Mouse (Mus musculus) skeletal muscle tissue, adult 2 months (tissue): ENCODE measurements at regions not wholly inside any gene's neighbourhood (a gene's known extent, or its start where the extent isn't known, plus 50 kb on each side); places are given as distances from the start of the nearest gene placed in this dataset.

Experiments
- DNase-seq: peaks from one replicate; pipeline ENCODE4 v3.0.0-alpha.2; 2012; ENCODE audit warnings: low read depth, low spot score

DNA sequence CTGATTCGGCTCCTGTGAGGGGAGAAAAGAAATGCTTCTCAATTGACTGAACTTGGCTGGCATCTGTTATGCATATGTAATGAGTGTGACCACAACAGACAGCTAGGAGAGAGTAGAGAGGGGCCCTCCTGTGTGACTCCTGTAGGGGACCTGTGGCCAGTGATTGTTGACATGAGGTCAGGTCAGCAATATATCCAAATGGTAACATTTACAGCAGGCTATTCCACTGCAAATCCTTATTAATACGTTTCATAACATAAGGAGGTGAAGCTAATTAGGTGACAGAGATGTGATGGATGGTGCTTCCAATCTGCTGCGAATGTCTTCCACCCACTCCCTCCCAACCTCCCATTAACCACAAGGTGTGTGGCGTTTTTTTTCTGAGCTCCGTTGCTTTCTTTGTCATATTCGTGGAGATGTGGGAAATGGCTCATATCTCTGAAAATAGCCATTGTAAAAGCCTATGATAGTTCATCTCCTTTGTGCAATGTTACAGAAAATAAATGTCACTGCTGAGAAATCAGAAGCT, 309.5 kb downstream of the Irx1 start:
- DNase-seq = no peak

- peak; percentile 81 for DNase-seq
Measured at GRCm38 (mm10) chr13:71653212-71653938, 310.1 kb downstream of the Irx1 start.

- DNase-seq = no peak
Measured at GRCm38 (mm10) chr13:71649876-71650275, 313.6 kb downstream of the Irx1 start.

DNA sequence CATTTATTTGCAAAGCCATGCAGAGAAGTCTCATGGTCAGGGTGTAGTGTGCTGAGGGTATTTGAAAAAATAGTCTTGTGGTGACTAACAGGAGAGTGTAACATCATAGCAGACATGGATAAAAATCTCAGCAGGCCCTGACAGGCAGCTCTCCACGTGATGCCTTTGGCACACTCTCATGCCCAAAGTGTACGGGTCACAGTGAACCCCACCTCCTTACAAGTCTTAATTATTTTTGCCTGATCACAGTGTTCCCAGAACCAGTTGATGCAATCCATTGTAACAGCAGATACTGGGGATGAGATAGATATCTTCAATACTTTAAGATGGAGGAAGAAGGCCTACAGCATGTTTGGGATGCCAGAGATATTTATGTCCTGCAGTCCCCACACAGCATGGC, 314.5 kb downstream of the Irx1 start:
- DNase-seq = peak; percentile 20

- DNase-seq = no peak
Measured at GRCm38 (mm10) chr13:71631447-71631846, 332.1 kb downstream of the Irx1 start.

DNA sequence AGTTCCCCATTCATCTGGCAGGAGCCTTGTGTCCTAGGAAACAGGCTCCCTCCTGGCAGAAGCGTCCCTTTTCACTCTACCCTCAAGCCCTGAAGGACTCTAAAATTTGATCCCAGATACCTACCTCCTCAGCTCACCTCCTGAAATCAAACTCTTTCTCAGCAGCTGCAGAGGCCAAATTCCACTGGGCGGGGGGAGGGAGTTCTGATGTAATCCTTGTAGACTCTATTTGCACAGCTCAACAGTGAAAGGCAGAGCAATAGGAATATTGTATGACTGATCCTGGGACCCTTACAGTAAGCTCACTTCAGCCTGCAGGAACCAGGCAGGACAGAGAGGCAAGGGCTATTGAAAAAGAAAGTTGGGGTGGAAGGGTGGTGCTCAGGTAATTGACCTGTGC, 346.3 kb downstream of the Irx1 start:
- peak; percentile 13 for DNase-seq

- DNase-seq = no peak
Measured at GRCm38 (mm10) chr13:71612393-71613179, 350.9 kb downstream of the Irx1 start.

DNA sequence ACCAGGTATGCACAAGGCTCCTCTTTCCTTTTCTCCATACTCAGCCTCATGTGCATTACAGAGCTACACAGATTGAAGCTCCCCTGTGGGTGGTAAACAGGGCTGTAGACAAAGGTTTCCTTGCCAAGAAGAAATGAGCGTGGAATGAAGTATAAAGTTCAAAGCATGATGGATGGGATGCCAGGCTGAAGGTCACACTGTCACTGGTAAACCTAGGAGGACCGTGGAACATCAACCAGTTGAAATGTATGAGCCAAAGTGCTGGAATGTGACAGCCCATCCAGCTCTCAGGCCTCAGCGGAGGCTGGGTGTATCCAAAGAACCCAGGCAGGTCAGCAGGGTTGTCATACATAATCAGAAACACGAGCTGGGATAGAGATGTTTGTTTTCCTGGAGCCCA, 381.0 kb downstream of the Irx1 start:
- DNase-seq = no peak

- DNase-seq = no peak
Measured at GRCm38 (mm10) chr13:71565895-71566294, 397.6 kb downstream of the Irx1 start.

DNA sequence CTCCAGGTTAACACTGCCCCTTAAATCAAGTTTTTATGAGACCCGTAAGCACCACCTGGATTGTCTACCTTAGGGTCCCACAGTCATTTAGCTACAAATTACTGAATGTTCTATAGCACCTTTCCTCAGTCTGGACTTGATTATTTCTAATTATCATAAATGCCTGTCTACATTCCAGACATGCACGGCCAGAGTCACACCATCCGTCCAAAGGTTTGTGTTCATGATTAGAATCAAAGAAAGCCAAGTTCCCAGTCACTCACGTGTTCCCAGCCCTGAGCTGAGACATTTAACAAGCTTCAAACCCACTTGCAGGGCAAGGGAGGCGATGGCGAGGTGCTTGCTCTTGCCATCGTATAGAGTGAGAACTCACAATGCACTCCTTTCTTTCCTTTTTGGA, 398.1 kb downstream of the Irx1 start:
- no peak for DNase-seq

GRCm38 (mm10) chr13:71558477-71559215, 404.9 kb downstream of the Irx1 start:
- no peak for DNase-seq

- DNase-seq = no peak
Measured at GRCm38 (mm10) chr13:71555471-71555870, 408.1 kb downstream of the Irx1 start.

- DNase-seq = no peak
Measured at GRCm38 (mm10) chr13:71550109-71550508, 413.4 kb downstream of the Irx1 start.

DNA sequence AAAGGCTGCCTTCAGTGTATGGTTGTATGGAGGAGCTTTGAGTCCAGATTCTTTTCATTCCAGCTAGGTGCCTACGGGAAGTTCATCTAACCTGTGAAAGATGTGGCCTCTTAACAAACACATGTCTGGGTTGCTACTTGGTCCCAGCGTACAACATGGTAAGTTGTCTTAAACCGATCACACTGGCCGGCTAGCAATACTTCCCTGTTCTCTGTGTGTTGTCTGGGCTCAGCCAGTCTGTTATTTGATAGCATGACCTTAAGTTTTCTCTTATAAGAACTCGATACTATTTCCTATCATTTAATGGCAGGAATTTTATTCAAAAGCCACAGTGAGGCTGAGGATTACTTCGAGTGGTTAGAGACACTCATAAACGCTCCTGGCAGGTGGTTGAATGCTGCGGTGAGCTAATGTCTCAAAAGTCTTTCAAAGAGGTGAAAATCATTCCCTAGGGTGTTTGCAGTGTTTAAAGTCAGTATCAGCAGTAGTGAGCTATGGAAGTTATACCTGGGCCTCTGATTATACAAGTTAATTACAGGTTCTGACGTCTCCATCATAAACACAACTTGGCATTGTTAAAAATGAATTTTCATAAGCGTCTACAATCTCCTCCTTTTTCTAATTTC, 414.2 kb downstream of the Irx1 start:
- no peak for DNase-seq

GRCm38 (mm10) chr13:71538226-71538625, 425.3 kb downstream of the Irx1 start:
- DNase-seq = no peak

DNA sequence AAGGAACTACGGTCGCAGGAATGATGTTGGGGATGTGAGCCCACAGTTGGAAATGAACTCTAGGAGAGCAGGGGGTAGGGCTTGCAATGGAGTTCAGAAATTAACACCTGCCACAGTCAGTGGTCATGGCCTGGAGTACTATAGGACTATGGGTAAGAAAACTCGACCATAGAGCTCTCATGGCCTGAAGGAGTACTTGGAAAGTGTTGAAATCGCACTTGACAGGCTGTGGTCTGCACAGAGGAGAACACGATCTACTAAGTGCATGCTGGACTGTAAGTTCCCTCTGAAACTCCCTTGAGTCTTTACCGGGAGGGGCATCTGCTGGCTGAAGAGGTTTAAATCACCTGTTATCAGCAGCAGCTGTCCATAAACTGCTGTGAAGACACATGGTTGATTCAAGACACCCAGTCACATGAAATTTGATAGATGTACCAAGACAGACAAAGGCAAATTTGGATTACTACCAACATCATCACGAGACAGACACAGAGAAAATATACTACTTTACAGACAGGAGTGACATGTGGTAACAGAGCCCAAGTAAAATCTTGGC, 430.6 kb downstream of the Irx1 start:
- DNase-seq = no peak

- no peak for DNase-seq
Measured at GRCm38 (mm10) chr13:71529397-71530122, 434.0 kb downstream of the Irx1 start.

DNA sequence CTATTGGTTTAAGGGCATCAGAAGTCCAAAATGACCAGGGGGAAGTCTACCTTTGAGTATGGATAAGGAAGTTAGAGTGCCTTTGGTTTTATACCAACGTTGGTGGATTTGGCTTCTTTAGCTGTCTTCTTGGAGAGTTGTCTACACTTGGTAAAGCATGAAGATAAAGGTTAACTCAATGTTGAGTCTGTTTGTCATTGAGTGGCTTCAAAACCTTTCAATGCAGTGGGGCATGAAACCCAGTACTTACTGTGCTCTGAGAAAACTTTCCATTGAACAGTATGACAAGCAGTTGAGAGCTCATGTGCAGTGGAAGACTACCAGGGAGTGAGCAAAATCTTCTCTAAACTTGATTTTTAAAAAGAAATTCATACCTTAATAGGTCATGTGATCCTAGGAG, 445.7 kb downstream of the Irx1 start:
- no peak for DNase-seq

GRCm38 (mm10) chr13:71513204-71513603, 450.3 kb downstream of the Irx1 start:
- no peak for DNase-seq

DNA sequence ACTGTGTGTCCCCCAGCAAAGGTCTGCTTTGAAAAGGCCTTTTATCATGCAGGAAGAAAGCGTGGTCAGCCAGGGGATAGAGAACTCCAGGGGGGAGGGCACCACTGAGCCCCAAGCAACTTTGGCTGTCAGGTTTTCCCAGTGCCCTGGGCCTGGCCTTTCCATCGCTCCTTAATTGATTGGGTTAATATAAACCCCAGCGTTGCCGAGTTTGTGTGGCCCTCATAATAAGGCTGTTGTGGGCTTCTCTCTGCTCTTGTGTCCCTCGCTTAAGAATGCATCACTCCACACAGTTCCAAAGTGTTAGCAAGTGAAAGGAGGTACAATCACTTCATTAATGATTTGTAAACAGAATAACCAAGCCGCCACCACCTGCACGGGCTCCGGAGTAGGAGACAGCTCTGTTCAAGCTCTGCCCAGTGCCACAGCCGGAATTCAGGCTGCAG, 455.5 kb downstream of the Irx1 start:
- DNase-seq = no peak
